Mouse (Mus musculus): ENCODE measurements around the gene Ptpre.
"Not testable (repeated sequence)": the region's sequence is repeated elsewhere in the genome, so short reads cannot be mapped to it uniquely, and the experiment has no call there.

Gene Ptpre

GRCm38 (mm10) chr7:135537341-135537901 is at the start of gene Ptpre:
Ptpre (plus strand) TSS chr7:135537481.
- DNase-seq (ENCODE audit: low read depth, low spot score) = no peak

GRCm38 (mm10) chr7:135488214-135488810 is 49.0 kb upstream of the Ptpre start:
- no peak for DNase-seq (ENCODE audit: low read depth, low spot score)

GRCm38 (mm10) chr7:135489724-135490499 is 47.4 kb upstream of the Ptpre start:
- DNase-seq (ENCODE audit: low read depth, low spot score) = no peak

GRCm38 (mm10) chr7:135490500-135490886 is 46.8 kb upstream of the Ptpre start:
- no peak for DNase-seq (ENCODE audit: low read depth, low spot score)

GRCm38 (mm10) chr7:135495303-135495702 is 42.0 kb upstream of the Ptpre start:
- no peak for DNase-seq (ENCODE audit: low read depth, low spot score)

- DNase-seq (ENCODE audit: low read depth, low spot score) = no peak
Measured at GRCm38 (mm10) chr7:135498565-135499186, 38.6 kb upstream of the Ptpre start.

- no peak for DNase-seq (ENCODE audit: low read depth, low spot score)
Measured at GRCm38 (mm10) chr7:135499403-135499802, 37.9 kb upstream of the Ptpre start.

- not testable (repeated sequence) for DNase-seq (ENCODE audit: low read depth, low spot score)
Measured at GRCm38 (mm10) chr7:135506506-135506905, 30.8 kb upstream of the Ptpre start.

GRCm38 (mm10) chr7:135508602-135509001 is 28.7 kb upstream of the Ptpre start:
- no peak for DNase-seq (ENCODE audit: low read depth, low spot score)

GRCm38 (mm10) chr7:135509272-135509671 is 28.0 kb upstream of the Ptpre start:
- DNase-seq (ENCODE audit: low read depth, low spot score) = no peak

GRCm38 (mm10) chr7:135510431-135510830 is 26.9 kb upstream of the Ptpre start:
- DNase-seq (ENCODE audit: low read depth, low spot score) = no peak

GRCm38 (mm10) chr7:135511723-135512122 is 25.6 kb upstream of the Ptpre start:
- DNase-seq (ENCODE audit: low read depth, low spot score) = no peak

GRCm38 (mm10) chr7:135517191-135517590 is 20.1 kb upstream of the Ptpre start:
- no peak for DNase-seq (ENCODE audit: low read depth, low spot score)

GRCm38 (mm10) chr7:135520241-135520640 is 17.0 kb upstream of the Ptpre start:
- no peak for DNase-seq (ENCODE audit: low read depth, low spot score)

- no peak for DNase-seq (ENCODE audit: low read depth, low spot score)
Measured at GRCm38 (mm10) chr7:135521755-135522512, 15.3 kb upstream of the Ptpre start.

GRCm38 (mm10) chr7:135523981-135524380 is 13.3 kb upstream of the Ptpre start:
- no peak for DNase-seq (ENCODE audit: low read depth, low spot score)

- no peak for DNase-seq (ENCODE audit: low read depth, low spot score)
Measured at GRCm38 (mm10) chr7:135524424-135524967, 12.8 kb upstream of the Ptpre start.

- DNase-seq (ENCODE audit: low read depth, low spot score) = no peak
Measured at GRCm38 (mm10) chr7:135526574-135527152, 10.6 kb upstream of the Ptpre start.

- DNase-seq (ENCODE audit: low read depth, low spot score) = no peak
Measured at GRCm38 (mm10) chr7:135527169-135527568, 10.1 kb upstream of the Ptpre start.

- DNase-seq (ENCODE audit: low read depth, low spot score) = no peak
Measured at GRCm38 (mm10) chr7:135528515-135528914, 8.8 kb upstream of the Ptpre start, which contains the start of gene Clrn3. Clrn3 (minus strand) TSS chr7:135528654.

- DNase-seq (ENCODE audit: low read depth, low spot score) = no peak
Measured at GRCm38 (mm10) chr7:135529068-135529467, 8.2 kb upstream of the Ptpre start.
